Mouse (Mus musculus) inflammation-experienced regulatory T-cells, adult 6 months (primary cell): ENCODE results near the gene Usp48. TPM values are rescaled to one million over a fixed set of nuclear protein-coding genes. Genes with fewer than 3 reads are reported as not detected.

Experiments used
- ATAC-seq: one replicate; pipeline ENCODE4 v1.8.0; 2017
- polyA plus RNA-seq, 3 experiments: library from polyadenylated mRNA; unstranded; fragments of 100-300 nt; shearing (Covaris generic); gene quantifications; one replicate each; pipeline ENCODE4 v1.2.1; 2017

Gene Usp48
- polyA plus RNA-seq, 3 experiments from 2014 or later = 50.7 to 65.5 (median 59.6) TPM

GRCm38 (mm10) chr4:137695300-137695699 lies 101.7 kb downstream of the Usp48 start:
- ATAC-seq = no peak

DNA sequence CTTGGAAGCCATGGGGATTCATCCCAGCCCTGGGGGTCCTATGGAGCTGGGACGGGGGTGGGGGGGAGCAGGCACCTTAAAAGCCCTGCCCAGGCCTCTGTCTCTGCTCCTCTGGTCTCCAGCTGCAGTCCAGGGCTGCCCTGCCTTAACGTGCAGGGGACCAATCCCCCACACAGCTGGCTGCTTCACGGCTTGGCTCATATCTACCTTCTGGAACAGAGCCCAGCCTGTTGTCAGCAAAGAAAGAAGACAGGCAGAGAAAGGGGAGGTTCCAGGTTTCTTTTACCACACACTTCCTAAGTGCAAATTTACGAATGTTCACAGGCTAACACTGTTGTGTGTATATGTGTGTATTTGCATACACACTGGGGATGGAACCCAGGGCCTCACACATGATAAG lies 102.3 kb downstream of the Usp48 start:
- no peak for ATAC-seq

GRCm38 (mm10) chr4:137697156-137697885 lies 103.8 kb downstream of the Usp48 start:
- no peak for ATAC-seq

DNA sequence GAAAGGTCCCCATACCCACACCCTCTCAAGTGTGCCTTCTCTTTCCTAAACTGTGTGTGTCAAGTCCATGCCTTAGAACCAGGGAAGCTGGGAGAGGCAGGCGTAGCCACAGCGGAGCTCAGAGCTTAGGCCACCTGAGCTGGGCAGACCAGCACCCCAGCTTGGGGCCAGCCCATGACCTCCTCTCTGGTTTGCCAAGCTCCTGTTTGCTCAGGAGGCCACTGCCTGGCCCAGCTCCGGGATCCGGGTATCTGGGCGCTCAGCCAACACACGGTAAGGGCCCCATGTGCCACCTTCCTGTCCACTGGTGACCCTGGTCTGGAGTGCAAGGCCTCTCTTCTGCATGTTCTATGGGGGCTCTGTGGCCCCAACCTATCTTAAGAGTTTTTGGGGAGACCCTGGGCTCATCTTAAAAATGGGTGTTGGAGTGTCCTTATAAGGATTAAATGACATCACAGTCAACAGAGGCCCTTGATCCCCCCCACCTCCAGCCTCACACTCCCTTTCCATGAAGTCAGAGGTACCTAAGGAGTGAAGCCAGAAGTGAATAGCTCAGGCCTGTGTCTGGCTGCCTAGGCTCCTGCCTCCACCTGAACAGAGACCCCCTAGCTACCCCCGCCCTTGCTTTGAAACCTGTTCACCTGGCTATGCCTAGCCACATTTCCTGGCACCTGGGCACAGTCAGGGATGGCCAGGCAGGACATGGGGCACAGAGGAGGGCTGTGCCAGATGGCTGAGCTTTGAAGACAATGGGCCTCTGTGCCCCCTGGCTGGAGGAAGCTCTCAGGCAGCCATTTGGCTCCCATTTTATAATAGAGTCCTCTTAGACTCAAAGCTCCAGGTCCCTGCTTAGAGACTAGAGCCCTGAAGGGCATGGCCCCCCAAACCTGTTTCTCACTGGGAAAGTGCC lies 104.8 kb downstream of the Usp48 start:
- ATAC-seq = no peak

- ATAC-seq = no peak
Observed at GRCm38 (mm10) chr4:137699264-137700211, 106.0 kb downstream of the Usp48 start.

- no peak for ATAC-seq
Observed at GRCm38 (mm10) chr4:137700960-137701359, 107.4 kb downstream of the Usp48 start.

DNA sequence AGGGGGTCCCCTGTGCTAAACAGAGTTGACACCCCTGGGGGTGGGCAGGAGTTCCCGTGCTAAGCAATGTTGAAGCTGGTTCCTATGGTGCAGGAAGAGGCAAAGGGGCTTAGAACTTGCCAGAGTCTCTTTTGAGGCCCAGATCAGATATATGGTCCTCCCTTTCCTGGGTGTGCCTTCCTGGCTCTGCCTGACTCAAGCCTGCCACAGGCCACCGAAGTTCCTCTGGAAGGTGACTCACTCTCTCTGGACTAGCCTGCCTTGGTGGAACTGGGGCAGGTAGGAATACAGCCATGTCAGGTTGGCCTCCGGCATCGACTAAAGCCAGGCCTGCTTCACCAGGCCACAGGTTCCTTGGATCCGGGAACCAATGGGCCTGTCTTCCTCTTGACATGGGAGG lies 109.5 kb downstream of the Usp48 start:
- ATAC-seq = no peak

DNA sequence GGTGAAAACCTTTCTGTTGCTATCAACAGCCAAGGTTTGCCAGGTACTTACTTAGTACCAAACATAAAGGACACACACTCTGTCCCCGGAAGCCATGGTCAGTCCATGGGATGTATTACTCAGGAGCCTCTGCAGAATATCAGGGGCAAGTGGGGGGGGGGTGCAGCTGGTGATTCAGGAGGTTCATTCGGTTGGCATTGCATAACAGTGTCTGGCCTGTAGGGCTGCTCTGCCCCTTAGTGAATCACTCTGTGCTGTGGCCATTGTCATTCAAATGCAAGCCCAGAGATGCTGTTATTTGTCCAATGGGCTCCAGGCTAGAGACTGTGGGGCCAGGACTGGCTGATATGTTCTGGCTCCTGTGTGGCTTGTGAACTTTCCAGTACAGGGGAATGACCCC lies 111.0 kb downstream of the Usp48 start:
- ATAC-seq = no peak

DNA sequence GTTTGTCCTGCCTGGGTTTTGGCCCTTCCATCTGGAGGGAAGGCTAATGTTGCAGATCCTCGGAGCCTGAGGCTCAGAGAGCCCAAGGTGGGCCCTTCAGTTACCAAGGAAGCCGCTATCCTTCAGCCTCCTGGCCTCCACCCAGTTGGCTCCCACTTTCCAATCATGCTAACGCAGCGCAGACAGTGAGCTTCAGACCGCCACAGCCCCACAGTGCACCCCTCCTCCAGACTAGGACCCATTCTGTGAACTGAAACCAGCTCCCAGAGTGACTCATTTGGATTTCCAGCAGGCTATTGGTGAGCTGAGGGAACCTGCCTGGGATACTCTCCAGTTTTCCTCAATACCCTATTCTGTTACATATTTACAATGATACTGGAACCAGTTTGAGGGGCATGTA lies 111.8 kb downstream of the Usp48 start:
- no peak for ATAC-seq

GRCm38 (mm10) chr4:137706510-137706909 lies 113.0 kb downstream of the Usp48 start:
- no peak for ATAC-seq

GRCm38 (mm10) chr4:137707216-137707990 lies 113.8 kb downstream of the Usp48 start:
- peak; percentile 43 for ATAC-seq

Other genes with a start within 250 kb of the Usp48 start
- 1,000 to 10,000 TPM in 1 of 3 experiments, 100 to 1,000 TPM in 2; 615 to 1,059 (median 624) TPM for gene Cdc42, start 236.0 kb upstream of the Usp48 start, polyA plus RNA-seq
- gene Cela3a, start 184.0 kb upstream of the Usp48 start, polyA plus RNA-seq = not detected
- not detected for gene Cela3b, start 163.2 kb upstream of the Usp48 start, polyA plus RNA-seq
- not detected for gene 1700013G24Rik, start 140.5 kb upstream of the Usp48 start, polyA plus RNA-seq
- not detected for gene Hspg2, start 125.0 kb upstream of the Usp48 start, polyA plus RNA-seq
- not detected for gene Ldlrad2, start 19.2 kb upstream of the Usp48 start, polyA plus RNA-seq
- 1 to 10 TPM in 2 of 3 experiments, under 1 TPM in 1; 0.45 to 2.3 (median 1.9) TPM for gene Rap1gap, start 71.0 kb downstream of the Usp48 start, polyA plus RNA-seq
- 1 to 10 TPM in 2 of 3 experiments, under 1 TPM in 1; 0.43 to 1.4 (median 1.4) TPM for gene Alpl, start 202.6 kb downstream of the Usp48 start, polyA plus RNA-seq